Mouse (Mus musculus): ENCODE measurements around the gene Gm10309. TPM values are rescaled to one million over a fixed set of nuclear protein-coding genes. Genes with fewer than 3 reads are reported as not detected.
A peak's percentile ranks its signal among the peaks of the same experiment; 100 is the strongest.

Gm10309 gene
- polyA plus RNA-seq, 1 experiment, result not detected

GRCm38 (mm10) chr17:86501393-86501792 is 3.6 kb downstream of the Gm10309 start:
- H3K27ac ChIP-seq (ENCODE audit: insufficient read depth, low read length), result no peak overlapping the region

GRCm38 (mm10) chr17:86499359-86500045 is 5.5 kb downstream of the Gm10309 start:
- H3K4me3 ChIP-seq (ENCODE audit: insufficient read depth, low read length), result no peak overlapping the region
- TF ChIP-seq CTCF (IDR thresholded peaks at IDR 0.05; ENCODE audit: extremely low read depth, insufficient read depth, low read length) (no peak), POLR2A (IDR thresholded peaks at IDR 0.05; ENCODE audit: extremely low read depth, insufficient read depth, low read length) (no peak)
- 0 out of 2 replicates have a peak overlapping the region, but pooled peaks have one; percentile 13 for H3K27ac ChIP-seq (ENCODE audit: insufficient read depth, low read length)
- no peaks in the 10 kb centered on the region for H3K4me1 ChIP-seq (ENCODE audit: control insufficient read depth, insufficient read depth, low read length)

More at GRCm38 (mm10) chr17:86501393-86501792, 3.6 kb downstream of the Gm10309 start:
- Histone ChIP-seq H3K4me1 (ENCODE audit: control insufficient read depth, insufficient read depth, low read length) (0 out of 2 replicates have a peak, but pooled peaks cover 3% of the 10 kb centered on the region), H3K4me3 (ENCODE audit: insufficient read depth, low read length) (no peak overlapping the region)
- TF ChIP-seq POLR2A (IDR thresholded peaks at IDR 0.05; ENCODE audit: extremely low read depth, insufficient read depth, low read length) (no peak), CTCF (IDR thresholded peaks at IDR 0.05; ENCODE audit: extremely low read depth, insufficient read depth, low read length) (no peak)

GRCm38 (mm10) chr17:86497302-86497701 is 7.7 kb downstream of the Gm10309 start:
- Histone ChIP-seq H3K27ac (ENCODE audit: insufficient read depth, low read length) (no peak overlapping the region), H3K4me1 (ENCODE audit: control insufficient read depth, insufficient read depth, low read length) (no peaks in the 10 kb centered on the region), H3K4me3 (ENCODE audit: insufficient read depth, low read length) (no peak overlapping the region)
- TF ChIP-seq POLR2A (IDR thresholded peaks at IDR 0.05; ENCODE audit: extremely low read depth, insufficient read depth, low read length), result no peak
- TF ChIP-seq CTCF (IDR thresholded peaks at IDR 0.05; ENCODE audit: extremely low read depth, insufficient read depth, low read length), result no peak

- H3K27ac ChIP-seq (ENCODE audit: insufficient read depth, low read length), result no peak overlapping the region
- TF ChIP-seq CTCF (IDR thresholded peaks at IDR 0.05; ENCODE audit: extremely low read depth, insufficient read depth, low read length) (peak; percentile 66), POLR2A (IDR thresholded peaks at IDR 0.05; ENCODE audit: extremely low read depth, insufficient read depth, low read length) (no peak)
- H3K4me1 ChIP-seq (ENCODE audit: control insufficient read depth, insufficient read depth, low read length), result no peaks in the 10 kb centered on the region
- no peak overlapping the region for H3K4me3 ChIP-seq (ENCODE audit: insufficient read depth, low read length)
These were observed 8.8 kb downstream of the Gm10309 start for GRCm38 (mm10) chr17:86496123-86496771.

- TF ChIP-seq CTCF (IDR thresholded peaks at IDR 0.05; ENCODE audit: extremely low read depth, insufficient read depth, low read length), result no peak
- TF ChIP-seq POLR2A (IDR thresholded peaks at IDR 0.05; ENCODE audit: extremely low read depth, insufficient read depth, low read length), result no peak
- Histone ChIP-seq H3K4me3 (ENCODE audit: insufficient read depth, low read length) (no peak overlapping the region), H3K4me1 (ENCODE audit: control insufficient read depth, insufficient read depth, low read length) (no peaks in the 10 kb centered on the region), H3K27ac (ENCODE audit: insufficient read depth, low read length) (no peak overlapping the region)
These were observed 10.1 kb downstream of the Gm10309 start for GRCm38 (mm10) chr17:86494895-86495294.

- Histone ChIP-seq H3K4me1 (ENCODE audit: control insufficient read depth, insufficient read depth, low read length) (no peaks in the 10 kb centered on the region), H3K4me3 (ENCODE audit: insufficient read depth, low read length) (no peak overlapping the region), H3K27ac (ENCODE audit: insufficient read depth, low read length) (no peak overlapping the region)
- TF ChIP-seq CTCF (IDR thresholded peaks at IDR 0.05; ENCODE audit: extremely low read depth, insufficient read depth, low read length), result no peak
- no peak for TF ChIP-seq POLR2A (IDR thresholded peaks at IDR 0.05; ENCODE audit: extremely low read depth, insufficient read depth, low read length)
These were observed 10.5 kb downstream of the Gm10309 start for GRCm38 (mm10) chr17:86494494-86494893.

GRCm38 (mm10) chr17:86493891-86494420 is 11.1 kb downstream of the Gm10309 start:
- H3K4me3 ChIP-seq (ENCODE audit: insufficient read depth, low read length), result no peak overlapping the region
- TF ChIP-seq POLR2A (IDR thresholded peaks at IDR 0.05; ENCODE audit: extremely low read depth, insufficient read depth, low read length) (no peak), CTCF (IDR thresholded peaks at IDR 0.05; ENCODE audit: extremely low read depth, insufficient read depth, low read length) (no peak)
- no peak overlapping the region for H3K27ac ChIP-seq (ENCODE audit: insufficient read depth, low read length)
- no peaks in the 10 kb centered on the region for H3K4me1 ChIP-seq (ENCODE audit: control insufficient read depth, insufficient read depth, low read length)

GRCm38 (mm10) chr17:86492376-86492775 is 12.7 kb downstream of the Gm10309 start:
- TF ChIP-seq POLR2A (IDR thresholded peaks at IDR 0.05; ENCODE audit: extremely low read depth, insufficient read depth, low read length) (no peak), CTCF (IDR thresholded peaks at IDR 0.05; ENCODE audit: extremely low read depth, insufficient read depth, low read length) (no peak)
- no peak overlapping the region for H3K27ac ChIP-seq (ENCODE audit: insufficient read depth, low read length)
- H3K4me1 ChIP-seq (ENCODE audit: control insufficient read depth, insufficient read depth, low read length), result no peaks in the 10 kb centered on the region
- no peak overlapping the region for H3K4me3 ChIP-seq (ENCODE audit: insufficient read depth, low read length)

- TF ChIP-seq POLR2A (IDR thresholded peaks at IDR 0.05; ENCODE audit: extremely low read depth, insufficient read depth, low read length) (no peak), CTCF (IDR thresholded peaks at IDR 0.05; ENCODE audit: extremely low read depth, insufficient read depth, low read length) (no peak)
- no peak overlapping the region for H3K27ac ChIP-seq (ENCODE audit: insufficient read depth, low read length)
- H3K4me1 ChIP-seq (ENCODE audit: control insufficient read depth, insufficient read depth, low read length), result no peaks in the 10 kb centered on the region
- no peak overlapping the region for H3K4me3 ChIP-seq (ENCODE audit: insufficient read depth, low read length)
These were observed 15.2 kb downstream of the Gm10309 start for GRCm38 (mm10) chr17:86489827-86490226.

All from cortical plate, adult 2 months (tissue).